Mouse (Mus musculus) kidney, postnatal 25 days (tissue): ENCODE measurements around the gene Trex2.
A peak's percentile ranks its signal among the peaks of the same experiment; 100 is the strongest.

Source experiments
- DNase-seq, 2 experiments: peaks; one replicate each; pipeline ENCODE4 v3.0.0; 2021; ENCODE audit warnings: mixed read lengths in 2 of 2

The Trex2 gene

DNA sequence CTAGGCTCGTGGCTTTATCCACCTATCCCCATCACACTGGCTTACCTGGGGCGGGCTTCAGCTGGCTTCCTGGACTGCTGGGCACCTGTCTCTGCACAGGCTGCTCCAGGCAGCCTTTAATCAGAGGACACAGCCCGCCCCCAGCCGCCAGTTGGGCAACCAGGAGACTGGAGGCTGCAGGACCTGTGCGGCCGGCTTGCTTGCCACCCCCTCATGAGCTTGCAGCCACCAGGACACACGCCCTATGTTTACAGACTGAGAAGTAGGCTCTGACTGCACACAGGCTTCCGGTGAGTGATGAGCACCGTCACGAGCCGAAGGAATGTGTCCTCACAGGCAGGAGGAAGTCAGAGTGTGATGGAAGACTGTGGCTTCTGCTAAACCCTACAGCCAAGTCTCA, at the start of gene Trex2:
Gene Trex2 (minus strand): TSS at position 93 of the 400 bp plus-strand sequence.
- DNase-seq, result no peak

DNA sequence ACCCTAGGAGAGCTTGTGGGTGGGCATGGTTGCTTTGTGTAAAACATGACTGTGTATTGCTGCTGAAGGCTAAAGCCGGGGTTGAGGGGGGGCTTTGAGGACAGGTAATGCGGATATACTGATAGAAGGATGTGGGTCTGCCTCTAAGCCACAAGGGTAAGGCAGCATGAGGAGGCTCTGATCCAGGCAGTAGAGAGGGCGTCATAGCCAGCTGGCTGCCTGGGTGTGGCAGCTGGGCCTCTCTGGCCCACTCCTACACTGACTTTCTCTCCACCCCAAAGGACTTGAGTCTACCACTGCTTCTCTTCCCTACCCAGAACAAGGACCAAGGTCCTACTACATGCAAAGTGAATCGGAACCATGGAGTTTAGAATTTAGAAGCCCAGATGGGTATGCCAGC, 49.7 kb upstream of the Trex2 start:
- no peak for DNase-seq

DNA sequence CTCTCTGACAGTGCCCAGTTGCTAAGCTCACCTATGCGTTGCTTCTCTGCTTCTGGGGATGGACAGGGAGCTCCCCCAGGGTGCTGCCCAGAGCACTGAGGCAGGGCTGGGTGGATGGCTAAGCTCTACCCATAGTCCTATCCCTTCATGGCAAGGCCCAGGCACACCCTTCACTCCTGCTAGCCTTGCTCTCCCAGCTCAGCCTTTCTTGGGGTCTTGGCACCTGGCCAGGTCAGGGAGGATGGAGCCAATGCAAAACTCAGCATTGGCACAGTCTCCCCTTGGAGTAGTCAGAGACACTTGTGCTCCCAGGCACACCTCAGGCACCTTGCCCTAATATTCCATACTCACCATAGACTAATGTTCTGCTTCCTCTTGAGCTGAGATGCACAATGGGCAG, 48.9 kb upstream of the Trex2 start:
- peak in 1 of 2 experiments; percentile 38 for DNase-seq

DNA sequence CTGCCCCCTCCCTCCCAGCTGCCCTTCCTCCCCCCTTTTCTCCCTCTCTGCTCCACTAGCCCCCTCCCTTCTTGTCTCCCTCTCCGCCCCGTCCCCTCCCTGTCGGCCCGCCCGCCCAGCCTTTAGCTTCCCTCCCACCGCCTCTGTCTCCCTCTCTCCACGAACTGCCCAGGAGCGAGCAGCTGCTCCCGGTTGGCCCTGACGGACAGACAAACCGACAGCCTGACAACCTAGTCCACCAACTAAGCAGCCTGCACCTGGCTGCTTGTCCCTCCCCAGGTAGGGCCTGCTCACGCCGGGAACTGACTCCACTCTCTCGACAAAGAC, 48.3 kb upstream of the Trex2 start, which contains the start of gene Bgn:
Gene Bgn (plus strand): TSS at position 119 of the 327 bp plus-strand sequence.
- DNase-seq, result peak; percentile 29 to 49

DNA sequence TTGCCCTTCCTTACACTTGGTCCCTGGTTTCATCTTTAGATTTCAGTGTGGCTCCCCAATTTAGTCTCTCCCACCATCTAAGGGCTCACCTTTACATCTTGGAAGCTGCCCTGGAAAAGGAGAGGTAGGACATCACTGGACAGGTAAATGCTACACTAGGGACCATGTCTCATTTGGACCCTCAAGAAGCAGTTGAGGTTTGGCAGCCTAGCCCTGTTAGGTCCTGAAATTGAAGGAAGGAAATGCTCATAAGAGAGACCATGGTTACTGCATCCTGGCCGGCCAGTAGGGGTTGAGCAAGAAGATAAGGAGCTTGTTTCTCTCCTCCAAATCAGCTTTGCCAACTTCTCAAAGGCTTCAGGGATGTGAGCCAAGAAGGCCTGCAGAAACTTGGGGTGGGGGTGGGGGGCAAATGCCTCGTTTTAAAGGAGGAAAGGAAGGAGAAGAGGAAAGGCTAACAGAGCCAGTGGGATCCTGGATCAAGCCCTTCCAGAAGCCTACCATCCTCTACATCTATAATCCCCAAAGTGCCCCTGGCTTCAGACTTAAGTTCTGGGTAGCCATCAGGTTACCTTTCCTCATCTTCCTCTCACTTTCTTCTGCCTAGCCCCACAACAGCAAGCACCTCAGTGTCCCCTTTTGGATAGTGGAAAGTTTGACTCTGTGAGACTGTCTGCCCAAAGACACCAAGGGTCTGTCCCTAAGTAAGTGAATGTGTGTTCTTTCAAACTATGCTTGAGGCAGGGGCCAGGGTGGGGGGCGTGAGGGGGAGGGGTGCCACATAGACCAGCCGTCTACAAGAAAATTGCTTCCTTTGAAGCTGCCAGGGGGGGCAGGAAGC, 47.7 kb upstream of the Trex2 start:
- no peak for DNase-seq

DNA sequence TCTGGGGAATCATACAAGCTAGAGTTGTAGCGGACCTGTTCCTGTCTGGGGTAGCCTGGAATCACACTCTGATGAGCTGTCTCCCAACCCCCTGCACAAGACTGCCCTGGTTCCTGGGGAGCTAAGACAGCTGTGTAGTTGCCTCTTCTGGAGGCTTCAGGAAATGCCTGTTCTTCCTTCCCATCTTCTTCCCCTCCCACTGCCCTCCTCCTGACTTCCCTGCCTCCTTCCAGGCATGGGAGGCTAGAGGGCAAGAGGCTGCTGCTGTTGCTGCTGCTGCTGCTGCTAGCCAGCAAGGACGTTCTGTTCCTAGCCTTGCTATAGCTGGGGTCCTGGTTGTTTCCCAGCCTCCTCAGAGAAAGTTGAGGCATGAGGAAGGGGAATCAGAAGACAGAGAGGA, 45.2 kb upstream of the Trex2 start:
- peak; percentile 36 to 72 for DNase-seq

DNA sequence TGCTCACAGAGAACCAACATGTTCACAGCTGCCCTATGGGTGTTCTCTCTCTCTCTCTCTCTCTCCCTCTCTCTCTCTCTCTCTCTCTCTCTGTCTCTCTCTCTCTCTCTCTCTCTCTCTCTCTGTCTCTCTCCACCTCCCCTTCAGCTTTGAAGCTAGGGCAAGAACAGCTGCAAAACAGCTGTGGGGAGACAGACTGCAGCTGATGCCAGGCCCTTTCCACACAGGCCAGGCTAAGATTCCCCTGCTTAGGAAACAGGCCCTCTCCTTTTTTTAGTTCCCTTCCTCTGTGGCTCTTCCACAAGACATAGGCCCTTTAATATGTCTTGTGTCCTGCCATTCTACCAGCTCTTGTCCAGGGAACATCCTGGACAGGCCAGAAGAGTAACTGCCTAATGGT, 44.5 kb upstream of the Trex2 start:
- no peak for DNase-seq

DNA sequence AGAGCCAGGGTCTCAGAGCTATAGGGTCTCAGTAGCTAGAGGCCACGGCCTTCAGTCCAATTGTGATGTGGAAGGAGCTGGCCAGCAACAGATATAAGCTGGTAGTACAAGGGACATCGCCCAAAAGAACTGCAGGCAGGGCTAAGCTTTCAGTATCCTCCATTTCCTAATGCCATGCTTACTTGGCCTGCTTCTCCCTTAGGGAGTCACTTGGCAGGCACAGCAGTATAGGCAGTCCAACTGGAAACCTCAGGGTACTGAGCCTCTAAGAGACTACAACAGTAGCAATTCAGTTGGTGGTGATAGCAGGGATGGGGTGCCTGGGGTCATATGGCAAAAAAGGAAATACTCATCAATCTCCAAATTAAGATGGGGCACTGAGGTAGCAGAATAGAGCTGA, 42.4 kb upstream of the Trex2 start:
- no peak for DNase-seq

DNA sequence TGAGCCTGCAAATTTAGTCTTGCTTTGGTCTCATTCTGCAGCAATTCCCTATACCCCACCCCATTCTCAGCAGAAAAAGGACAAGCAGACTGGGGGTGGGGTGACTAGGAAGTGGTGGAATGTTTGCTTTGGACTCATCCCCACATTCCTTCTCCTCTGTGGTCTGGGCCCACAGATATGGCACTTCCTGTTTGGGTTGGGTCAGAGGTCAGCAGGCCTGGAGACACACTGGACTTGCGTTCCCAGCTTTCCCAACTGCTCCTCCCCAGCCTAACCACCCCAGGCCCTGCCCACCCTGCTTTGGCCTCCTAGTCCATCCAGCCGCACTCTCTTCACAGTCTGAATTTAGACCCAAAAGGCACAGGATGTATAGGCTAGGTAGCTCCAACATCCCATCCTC, 41.5 kb upstream of the Trex2 start:
- DNase-seq, result peak; percentile 74 to 87

DNA sequence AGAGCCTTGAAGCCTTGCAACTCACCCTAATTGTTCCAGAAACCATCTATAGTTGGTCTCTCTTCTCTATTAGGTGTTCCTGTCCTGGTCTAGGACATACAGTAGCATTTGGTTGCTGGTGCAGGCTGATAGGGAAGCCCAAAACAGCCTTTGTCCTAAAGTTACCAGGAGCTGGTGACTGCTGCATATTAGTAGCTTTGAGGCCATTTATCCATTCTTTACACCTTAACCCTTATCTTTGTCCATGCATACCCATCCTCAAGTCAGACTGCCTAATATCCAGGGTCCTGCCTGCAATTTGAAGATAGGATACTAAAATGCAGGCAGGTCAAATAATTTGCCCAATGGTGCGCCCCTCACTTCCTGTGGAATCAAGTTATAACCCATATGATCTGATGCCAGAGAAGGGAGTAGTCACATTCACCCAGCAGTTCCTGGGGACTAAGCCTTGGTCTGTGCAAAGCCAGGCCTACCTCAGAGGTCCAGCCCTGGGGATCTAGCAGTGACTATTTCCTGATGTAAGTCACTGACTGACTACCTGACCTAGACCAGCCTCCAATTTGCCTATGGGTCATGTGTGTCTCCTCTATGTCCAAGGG, 40.6 kb upstream of the Trex2 start:
- DNase-seq, result no peak

DNA sequence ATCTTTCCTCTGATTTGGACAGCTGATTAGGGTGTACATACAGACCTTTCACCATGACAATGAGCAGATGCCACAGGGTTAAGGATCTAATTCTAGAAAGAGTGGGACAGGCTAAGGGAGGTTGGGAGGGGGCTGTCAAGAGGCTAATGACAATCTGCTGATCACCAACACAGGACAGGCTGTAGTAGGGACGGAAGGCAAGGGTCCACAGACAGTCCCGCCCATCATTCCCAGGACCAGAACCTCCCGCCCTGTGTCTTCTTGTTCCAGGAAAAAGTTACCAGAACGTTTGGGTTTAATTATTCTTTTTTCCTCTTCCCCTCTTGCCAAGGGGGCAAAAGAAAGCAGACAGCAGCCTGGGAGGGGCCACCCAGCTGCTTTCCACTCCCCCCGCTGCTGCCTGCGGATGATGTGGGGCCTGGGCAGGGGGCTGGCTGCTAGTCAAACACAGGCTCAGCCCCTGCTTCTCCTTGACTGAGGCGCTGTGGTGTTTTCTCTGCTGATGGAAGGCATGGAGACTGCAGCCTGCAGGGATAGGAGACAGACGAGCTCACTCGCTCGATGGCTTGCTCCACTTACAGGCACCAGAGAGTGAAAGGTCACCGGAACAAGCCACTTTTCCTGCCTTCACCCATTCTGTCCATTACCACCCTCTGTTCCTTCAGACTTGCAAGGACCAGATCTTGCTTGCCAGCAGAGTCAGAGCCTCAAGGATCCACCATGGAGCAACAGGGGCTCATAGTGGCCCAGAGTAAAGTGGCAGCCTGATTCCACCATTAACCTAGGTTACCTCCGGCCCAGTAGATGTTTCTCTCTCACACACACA, 39.4 kb upstream of the Trex2 start:
- DNase-seq, result no peak

DNA sequence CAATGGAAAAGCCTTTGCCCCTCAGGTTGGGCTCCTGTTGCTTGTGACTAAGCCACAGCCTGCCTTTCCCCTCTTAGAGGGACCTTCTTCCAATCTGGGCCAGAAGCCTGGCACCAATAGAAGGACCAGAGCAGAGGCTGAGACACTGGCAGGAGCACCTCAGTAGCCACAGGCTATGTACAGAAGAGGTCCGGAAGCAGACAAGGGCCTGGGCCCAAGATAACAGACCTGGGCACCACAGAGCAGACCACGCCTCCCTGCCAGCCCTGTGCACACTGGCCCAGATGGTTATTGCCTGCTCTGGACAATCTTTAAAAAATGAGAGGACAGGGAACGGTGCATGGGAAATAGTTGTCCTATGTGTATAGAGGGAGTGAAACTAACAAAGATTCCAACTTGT, 36.6 kb upstream of the Trex2 start:
- DNase-seq, result no peak

DNA sequence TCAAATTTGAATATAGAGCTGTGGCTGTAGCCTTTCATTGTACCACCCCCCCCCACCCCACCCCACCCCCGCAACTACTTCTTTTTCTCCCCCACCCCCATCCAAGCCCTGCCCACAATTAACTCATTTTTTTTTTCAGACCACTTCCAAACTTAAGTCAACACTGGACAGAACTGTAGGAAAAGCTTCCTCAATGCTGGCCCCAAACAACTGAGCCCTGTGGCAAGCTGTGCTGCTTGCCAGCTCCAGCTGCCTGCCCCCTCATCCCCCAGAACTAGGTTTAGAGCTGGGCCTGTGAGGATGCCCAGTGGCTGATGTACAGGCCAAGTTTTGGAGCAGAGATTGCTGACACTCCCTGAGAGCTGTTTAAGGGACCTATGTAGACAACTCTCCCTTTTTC, 33.6 kb upstream of the Trex2 start:
- DNase-seq, result no peak

DNA sequence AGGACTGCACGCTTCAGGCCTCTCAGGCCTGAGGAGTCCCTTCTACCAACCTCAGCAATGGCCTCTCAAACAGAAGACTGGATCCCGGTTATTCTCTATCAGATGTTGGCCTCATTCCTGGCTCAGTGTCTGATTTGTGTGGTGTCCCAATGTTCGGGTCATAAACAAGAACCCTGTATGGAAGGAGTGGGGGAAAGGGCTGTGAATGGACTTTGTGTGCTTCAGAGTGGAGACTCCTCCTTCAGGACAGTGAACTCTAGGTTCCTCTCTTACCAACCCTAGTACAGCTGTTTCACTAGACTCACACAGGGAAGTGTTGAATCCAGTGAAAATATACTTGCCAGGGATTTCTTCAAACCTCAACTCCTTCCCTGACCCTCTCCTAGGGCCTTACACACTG, 33.2 kb upstream of the Trex2 start:
- DNase-seq, result peak in 1 of 2 experiments; percentile 51

DNA sequence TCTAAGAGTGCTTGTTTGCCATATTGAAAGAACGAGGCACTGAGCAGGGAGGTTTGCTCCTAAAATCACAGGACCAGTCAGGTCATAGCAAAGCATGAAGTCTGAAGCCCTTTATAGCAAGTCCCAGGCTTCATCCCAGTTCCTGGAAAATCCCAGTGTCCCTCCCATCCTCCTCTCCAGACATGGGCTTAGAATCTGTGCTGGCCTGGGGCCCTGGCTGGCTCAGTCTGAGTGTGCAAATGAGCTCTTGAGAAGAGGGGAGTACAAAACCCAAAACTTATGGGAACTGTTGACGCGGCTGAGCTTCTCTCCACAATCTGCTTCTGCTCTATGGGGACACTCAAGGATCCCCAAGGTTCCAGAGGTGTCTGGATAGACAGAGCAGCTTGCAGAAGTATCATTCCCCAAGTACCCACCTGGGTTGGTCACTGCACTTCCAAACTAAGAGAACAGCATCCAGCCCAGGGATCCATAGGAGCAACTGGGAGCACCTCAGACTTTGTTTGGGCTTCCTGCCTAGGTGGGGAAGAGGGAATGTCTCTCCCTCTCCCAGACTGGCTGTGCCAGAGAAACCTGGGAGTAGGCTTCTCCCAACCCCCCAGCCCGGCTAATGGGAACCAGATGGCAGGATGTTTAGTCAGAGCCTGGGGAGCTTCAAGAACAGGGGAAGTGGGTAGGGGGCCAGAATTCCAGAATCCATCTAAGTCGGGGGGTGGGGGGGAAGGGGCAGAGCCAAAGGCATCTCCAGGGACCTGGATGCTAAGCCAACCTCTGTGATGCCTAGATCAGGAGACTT, 32.5 kb upstream of the Trex2 start:
- DNase-seq, result no peak

DNA sequence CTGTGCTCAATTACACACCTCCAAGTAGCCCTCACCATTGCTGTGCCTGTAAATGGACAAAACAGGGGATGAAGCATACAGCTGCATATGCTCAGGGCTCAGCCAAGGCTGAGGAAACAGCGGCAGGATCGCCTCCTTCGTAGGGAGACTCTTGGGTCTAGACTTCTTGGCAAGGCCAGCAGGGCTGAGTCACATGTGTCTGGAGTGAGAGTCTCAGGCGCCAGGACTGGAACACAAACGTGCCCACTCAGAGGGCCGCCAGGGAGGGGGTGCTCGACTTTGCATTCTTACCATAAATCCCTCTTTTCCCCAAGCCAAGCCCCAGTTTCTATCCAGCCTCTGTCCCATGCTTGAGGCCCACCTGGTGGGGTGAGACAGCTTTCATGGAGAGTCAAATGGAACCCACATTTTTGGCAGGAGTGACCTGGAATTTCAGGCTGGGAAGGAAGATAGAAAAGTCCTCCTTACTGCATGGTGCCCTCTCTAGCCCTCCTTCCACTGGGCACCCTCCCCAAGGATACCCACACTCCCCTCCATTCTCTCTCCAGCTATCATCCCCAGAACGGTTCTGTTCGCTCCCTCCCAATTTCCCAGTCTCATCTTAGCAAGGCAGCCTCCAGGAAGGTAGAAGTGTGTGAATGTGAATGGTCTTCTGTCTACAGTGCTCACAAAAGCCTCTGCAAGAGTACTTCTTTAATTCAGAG, 30.5 kb upstream of the Trex2 start:
- DNase-seq, result peak; percentile 14 to 64

DNA sequence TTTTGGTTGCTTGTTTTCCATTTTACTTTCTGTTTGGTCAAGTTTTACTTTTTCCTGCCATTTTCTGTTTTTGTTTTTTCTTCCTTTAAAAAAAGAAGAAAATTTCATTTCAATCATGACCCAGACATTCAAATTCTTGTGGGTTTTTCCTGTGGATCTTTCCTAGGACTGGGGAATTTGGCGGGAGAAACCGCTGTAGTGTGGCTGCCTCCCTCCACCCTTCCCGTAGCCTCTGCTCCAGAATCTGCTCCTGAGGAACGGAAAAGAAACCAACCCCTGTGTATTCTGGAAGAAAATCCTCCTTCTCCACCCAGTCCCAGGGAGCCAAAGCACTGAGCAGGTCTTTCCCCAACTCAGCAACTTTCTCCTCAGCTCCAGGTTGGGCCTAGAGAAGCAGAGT, 25.6 kb upstream of the Trex2 start:
- DNase-seq, result no peak

DNA sequence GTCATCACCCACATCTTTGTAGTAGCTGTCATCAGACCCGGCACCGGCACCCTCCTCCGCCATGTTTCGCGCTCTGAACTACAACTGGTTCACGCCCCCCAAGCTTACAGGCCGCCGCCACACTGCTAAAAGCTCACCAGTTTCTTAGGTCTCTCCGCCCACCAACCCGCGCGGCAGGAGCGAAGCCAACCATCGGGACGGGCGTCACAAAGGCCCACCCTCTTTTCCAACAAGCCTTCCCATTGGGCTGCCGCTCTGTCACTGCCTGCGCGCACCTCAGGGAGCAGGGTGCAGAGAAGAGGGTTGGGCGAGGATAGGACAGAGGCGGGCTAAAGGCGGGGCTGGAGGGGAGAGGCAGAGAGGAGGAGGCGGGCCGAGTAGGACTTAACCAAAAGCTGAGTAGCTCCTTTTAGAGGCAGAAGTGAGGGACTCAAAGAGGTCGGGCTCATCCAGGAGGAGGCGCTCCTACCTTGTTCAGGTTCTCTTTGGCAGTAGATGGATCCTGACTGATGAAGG, 23.8 kb upstream of the Trex2 start, which contains the start of gene Haus7:
Gene Haus7 (minus strand): TSS at position 168 of the 516 bp plus-strand sequence.
- DNase-seq, result peak; percentile 91 to 97

DNA sequence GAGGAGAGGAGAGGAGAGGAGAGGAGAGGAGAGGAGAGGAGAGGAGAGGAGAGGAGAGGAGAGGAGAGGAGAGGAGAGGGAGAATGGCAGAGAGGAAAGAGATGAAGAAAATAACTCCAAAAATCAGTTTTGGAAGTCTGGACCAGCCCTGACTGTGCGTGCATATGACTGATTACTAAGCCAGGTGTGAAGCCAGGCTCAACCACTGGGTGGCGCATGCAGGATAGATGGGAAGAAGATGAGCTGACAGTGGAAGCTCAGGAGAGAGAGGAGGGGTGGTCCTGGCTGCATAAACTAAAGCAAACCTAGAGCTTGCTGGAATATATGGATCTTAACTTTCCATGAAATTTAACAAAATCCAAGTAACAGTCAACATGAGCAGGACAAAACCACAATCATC, 16.8 kb upstream of the Trex2 start:
- DNase-seq, result peak; percentile 65 to 81

DNA sequence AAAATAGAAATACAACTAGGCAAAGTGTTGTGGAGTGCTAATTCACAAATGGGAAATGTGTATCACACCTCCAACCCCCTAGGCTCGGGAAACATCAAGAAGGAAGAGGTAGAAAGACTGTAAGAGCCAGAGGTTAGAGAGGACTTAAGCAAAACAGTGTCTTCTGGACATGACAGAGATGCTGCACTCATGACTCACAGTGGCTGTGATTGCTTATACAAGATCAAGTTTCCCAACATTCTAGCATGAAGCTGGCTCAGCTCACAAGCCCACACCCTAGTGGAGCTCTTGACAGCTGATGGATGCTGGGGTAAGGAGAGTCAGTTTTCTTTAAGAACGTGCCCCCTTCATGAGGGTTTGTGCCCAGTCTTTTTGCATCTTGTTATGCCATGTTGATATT, 6.3 kb upstream of the Trex2 start:
- no peak for DNase-seq

DNA sequence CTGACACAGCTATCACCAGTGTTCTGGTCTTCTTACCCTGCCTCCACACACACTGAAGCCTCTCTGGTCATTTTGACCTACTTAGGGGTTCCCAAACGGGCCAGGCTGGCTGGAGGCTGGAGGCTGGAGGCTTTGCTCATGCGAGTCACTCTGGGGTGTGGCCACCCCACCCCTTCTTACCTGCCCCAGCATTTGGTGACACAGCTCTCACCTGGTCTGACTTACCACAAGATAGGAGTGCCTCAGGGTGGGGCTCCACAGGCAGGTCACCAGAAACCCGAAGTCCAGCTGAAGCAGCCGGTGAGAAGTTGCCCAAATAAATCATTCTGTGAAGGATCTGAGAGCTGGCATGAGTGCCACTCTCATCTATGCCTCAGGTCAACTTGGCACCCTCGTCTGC, 2.3 kb downstream of the Trex2 start:
- DNase-seq, result no peak

DNA sequence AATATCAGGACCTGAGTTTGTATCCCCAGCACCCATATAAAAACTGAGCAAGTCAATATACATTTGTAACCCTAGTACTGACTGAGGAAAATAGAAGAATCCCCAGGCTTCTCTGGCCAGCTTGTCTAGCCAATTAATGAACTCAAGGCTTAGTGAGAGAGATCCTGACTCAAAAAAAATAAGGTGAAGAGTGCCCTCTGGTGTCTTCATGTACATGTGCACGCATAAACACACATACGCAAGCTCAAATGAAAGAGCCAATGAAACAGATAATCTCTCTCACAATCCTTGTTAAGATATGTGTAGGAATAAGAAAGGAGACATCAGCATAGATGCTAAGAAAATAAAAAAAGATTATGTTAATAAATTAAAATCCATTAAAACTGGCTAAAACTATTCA, 5.1 kb downstream of the Trex2 start:
- peak in 1 of 2 experiments; percentile 1 for DNase-seq
